In the genomic region with DNA sequence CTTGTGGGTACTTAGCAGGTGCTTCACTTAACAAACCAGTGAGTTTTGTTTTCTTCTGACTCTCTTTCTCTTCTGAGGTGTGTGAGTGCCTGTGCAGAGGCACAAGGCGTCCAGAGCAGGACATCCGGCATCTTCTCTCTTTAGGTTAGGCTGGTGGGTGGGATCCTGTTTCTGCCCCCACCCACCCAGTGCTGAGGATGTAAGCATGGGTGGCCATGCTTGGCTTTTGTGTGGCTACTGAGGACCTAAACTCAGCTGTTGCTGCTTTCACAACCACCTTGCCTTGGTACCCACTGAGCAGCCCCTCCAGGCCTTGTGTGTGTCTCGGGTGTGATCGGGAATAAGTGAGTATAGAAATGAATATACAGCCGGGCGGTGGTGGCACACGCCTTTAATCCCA, we compare ENCODE assay signal across 19 mouse cellular contexts. TPM values are rescaled to one million over a fixed set of nuclear protein-coding genes. Genes with fewer than 3 reads are reported as not detected.
A peak's percentile ranks its signal among the peaks of the same experiment; 100 is the strongest.
DNase-seq lines count a peak whose midpoint lies in the region; ATAC-seq lines count a peak whose summit lies in the region.
"Had no signal": no experiment of that assay in that cellular context is flagged by ENCODE, and none has a peak within 500 bp of the region (broad histone marks: within the 10 kb centered on the region; RNA-seq: fewer than 3 reads in every experiment).

No protein-coding gene starts in this region.

- DNase-seq in heart, adult 11 months: peak; percentile 87
- no peak for DNase-seq in heart, postnatal 25 days (ENCODE audit: low spot score)
- peak; percentile 27 for DNase-seq in lung, postnatal 36 days
- no peak for DNase-seq in lung, postnatal 4 days
- DNase-seq in A20 (ENCODE audit: low read depth, low spot score): peak; percentile 89
- DNase-seq in left cerebral cortex, postnatal 10 days (ENCODE audit: extremely low spot score in 1 of 2, low spot score in 2 of 2): no peak
- no peak for DNase-seq in kidney, postnatal 36 days
- DNase-seq: adrenal gland, adult 2 months; adrenal gland, postnatal 14 days; cerebellum, adult 11-12 months; cerebellum, adult 8-10 months; cerebellum, postnatal 10 days; cerebellum, postnatal 36 days; embryo, embryonic 11 days; gastrocnemius, postnatal 36 days; heart, postnatal 36 days had no signal

- peak; percentile 79 for ATAC-seq in neutrophil, adult 5-6 weeks (ENCODE audit: extremely low read depth, insufficient number of reproducible peaks, low FRiP score, poor library complexity, severe bottlenecking)
- ATAC-seq: CD4-positive, CD25-positive, alpha-beta regulatory T cell, adult 4 months; hindbrain, embryonic 16.5 days had no signal

- intact Hi-C loops in heart, postnatal 25 days (cut with DNase I): no loop called here
- intact Hi-C loops in left cerebral cortex, postnatal 10 days (cut with DNase I): no loop called here

RNA-seq across cellular contexts. Expression of a gene that starts 7.2 kb away (rescaled TPM):
- 10 to 100 TPM; 34.0 to 41.3 TPM for total RNA-seq in heart, postnatal 25 days (2021)
- 80.7 and 92.9 TPM in 2 replicates for total RNA-seq in neutrophil, adult 5-6 weeks (2017)
- total RNA-seq in left cerebral cortex, postnatal 10 days (2021): 10 to 100 TPM; 87.3 to 96.0 TPM

Comparison
In these comparisons a context has a peak if more than half of its experiments do, and no peak if none do; other contexts are left out.
1. DNase-seq: peak in heart, adult 11 months (single experiment), lung, postnatal 36 days (single experiment) and A20 (single experiment); none in heart, postnatal 25 days (single experiment), lung, postnatal 4 days (0 of 2), left cerebral cortex, postnatal 10 days (0 of 2) and kidney, postnatal 36 days (0 of 2).